Mouse (Mus musculus): ENCODE data around the gene Syt7. TPM values are rescaled to one million over a fixed set of nuclear protein-coding genes. Genes with fewer than 3 reads are reported as not detected.

Gene Syt7
- total and polyA plus RNA-seq, 3 experiments, result not detected

DNA sequence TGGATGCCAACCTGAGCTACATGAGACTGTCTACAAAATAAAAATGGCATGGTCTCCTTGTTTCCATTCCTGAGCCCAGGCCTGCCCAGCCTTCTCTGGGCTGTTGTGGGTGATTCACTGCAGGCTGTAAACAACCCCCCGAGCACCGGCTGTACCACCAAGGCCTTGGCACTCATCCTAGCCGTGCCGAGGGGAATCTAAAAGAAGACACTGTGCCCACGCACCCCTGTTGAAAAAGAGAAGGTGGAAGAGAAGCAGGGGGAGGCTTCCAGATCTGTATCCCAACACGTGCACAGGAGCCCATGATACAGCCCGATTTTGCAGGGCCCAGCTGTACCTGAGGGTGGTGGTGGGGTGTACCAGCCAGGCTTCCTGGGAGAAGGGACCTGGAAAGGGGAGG, 21.1 kb upstream of the Syt7 start:
- dilution Hi-C loops (cut with MboI; ENCODE audit: extremely low pct_ligation_motif_present, extremely low pct_unique_long_range_greater_than_20kb, low sequenced_read_pairs), result no loop called here

DNA sequence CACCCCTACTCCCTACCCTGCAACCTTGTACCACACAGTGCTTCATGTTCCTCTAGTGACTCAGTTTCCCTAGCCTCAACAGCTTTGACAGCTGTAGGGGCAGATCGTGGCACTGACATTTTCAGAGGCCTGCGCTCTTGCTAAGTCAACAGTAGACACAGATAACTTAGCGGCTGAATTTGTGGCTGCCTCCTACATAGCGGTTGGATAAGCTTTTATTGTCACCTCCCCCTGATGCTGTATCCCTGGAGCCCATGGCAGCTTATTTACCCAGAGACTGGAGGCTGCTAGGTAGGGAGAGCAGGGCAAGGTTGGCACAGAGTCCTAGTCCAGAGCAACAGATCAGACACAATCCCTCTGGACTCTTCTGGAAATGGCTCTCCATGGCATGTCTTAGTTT, 19.0 kb upstream of the Syt7 start:
- H3K36me3 ChIP-seq (replicated peaks in 1 of 2; ENCODE audit: control insufficient read depth in 1 of 2, insufficient read depth in 1 of 2, low read length in 1 of 2), result no peaks in the 10 kb centered on the region
- H3K9me3 ChIP-seq (replicated peaks; ENCODE audit: low read length), result no peaks in the 10 kb centered on the region
- no peak overlapping the region for H3K4me2 ChIP-seq (ENCODE audit: insufficient read depth, low read depth, poor library complexity, severe bottlenecking)
- no peak overlapping the region for H3K27ac ChIP-seq (ENCODE audit: insufficient read depth, low read depth)
- no peaks in the 10 kb centered on the region for H3K79me2 ChIP-seq (replicated peaks; ENCODE audit: control insufficient read depth, extremely low read depth, insufficient read depth, poor library complexity, severe bottlenecking)
- no peaks in the 10 kb centered on the region for H3K4me1 ChIP-seq (ENCODE audit: control insufficient read depth in 1 of 2, insufficient read depth in 2 of 2)
- peaks cover 85% of the 10 kb centered on the region for H3K27me3 ChIP-seq (replicated peaks)
- in situ Hi-C loops (cut with MboI; ENCODE audit: low pct_ligation_motif_present, low pct_unique_long_range_greater_than_20kb, low sequenced_read_pairs), result no loop called here
- DNase-seq (ENCODE audit: extremely low read depth), result no peak
- dilution Hi-C loops (cut with MboI; ENCODE audit: extremely low pct_ligation_motif_present, extremely low pct_unique_long_range_greater_than_20kb, low sequenced_read_pairs), result no loop called here
- TF ChIP-seq RCOR1 (conservative IDR thresholded peaks at IDR 0.05; ENCODE audit: low read depth, low read length) (no peak), BHLHE40 (IDR thresholded peaks at IDR 0.05; ENCODE audit: low read depth, low read length) (no peak), CHD1 (IDR thresholded peaks at IDR 0.05; ENCODE audit: low read depth, low read length) (no peak), IRF4 (IDR thresholded peaks at IDR 0.05; ENCODE audit: low read depth, low read length) (no peak), MYC (IDR thresholded peaks at IDR 0.05; ENCODE audit: low read depth, low read length) (no peak), KAT2A (IDR thresholded peaks at IDR 0.05; ENCODE audit: insufficient replicate concordance, low read length) (no peak), JUN (IDR thresholded peaks at IDR 0.05; ENCODE audit: insufficient read depth, low read depth, low read length) (no peak), ETS1 (conservative IDR thresholded peaks at IDR 0.05; ENCODE audit: low read depth, low read length) (no peak), POLR2AphosphoS2 (IDR thresholded peaks at IDR 0.05; ENCODE audit: low read depth, low read length) (no peak), NELFE (IDR thresholded peaks at IDR 0.05; ENCODE audit: low read depth, low read length) (no peak), GABPA (IDR thresholded peaks at IDR 0.05; ENCODE audit: insufficient replicate concordance, low read depth, low read length) (no peak), USF1 (IDR thresholded peaks at IDR 0.05; ENCODE audit: low read depth, low read length) (no peak), ZNF384 (IDR thresholded peaks at IDR 0.05; ENCODE audit: low read depth, low read length) (no peak), MXI1 (IDR thresholded peaks at IDR 0.05; ENCODE audit: low read depth, low read length) (no peak), ZKSCAN1 (IDR thresholded peaks at IDR 0.05; ENCODE audit: borderline replicate concordance, low read depth, low read length) (no peak), UBTF (IDR thresholded peaks at IDR 0.05; ENCODE audit: low read depth, low read length) (no peak)
- H3K9ac ChIP-seq (ENCODE audit: insufficient read depth, low read depth), result no peak overlapping the region
- no peak overlapping the region for H3K4me3 ChIP-seq (replicated peaks in 1 of 3; ENCODE audit: low read depth in 2 of 3, low read length in 2 of 3, poor library complexity in 1 of 3)

More for the DNA sequence above, 21.1 kb upstream of the Syt7 start:
- Histone ChIP-seq H3K9me3 (replicated peaks; ENCODE audit: low read length) (no peaks in the 10 kb centered on the region), H3K4me2 (ENCODE audit: insufficient read depth, low read depth, poor library complexity, severe bottlenecking) (no peak overlapping the region), H3K4me3 (replicated peaks in 1 of 3; ENCODE audit: low read depth in 2 of 3, low read length in 2 of 3, poor library complexity in 1 of 3) (no peak overlapping the region), H3K27ac (ENCODE audit: insufficient read depth, low read depth) (no peak overlapping the region), H3K36me3 (replicated peaks in 1 of 2; ENCODE audit: control insufficient read depth in 1 of 2, insufficient read depth in 1 of 2, low read length in 1 of 2) (no peaks in the 10 kb centered on the region), H3K9ac (ENCODE audit: insufficient read depth, low read depth) (no peak overlapping the region), H3K27me3 (replicated peaks) (peaks cover 82% of the 10 kb centered on the region), H3K79me2 (replicated peaks; ENCODE audit: control insufficient read depth, extremely low read depth, insufficient read depth, poor library complexity, severe bottlenecking) (no peaks in the 10 kb centered on the region), H3K4me1 (ENCODE audit: control insufficient read depth in 1 of 2, insufficient read depth in 2 of 2) (no peaks in the 10 kb centered on the region)
- DNase-seq (ENCODE audit: extremely low read depth), result no peak
- in situ Hi-C loops (cut with MboI; ENCODE audit: low pct_ligation_motif_present, low pct_unique_long_range_greater_than_20kb, low sequenced_read_pairs), result no loop called here
- no peak for TF ChIP-seq RAD21 (IDR thresholded peaks at IDR 0.05; ENCODE audit: low read depth, low read length)
- no peak for TF ChIP-seq PAX5 (IDR thresholded peaks at IDR 0.05; ENCODE audit: low read length)
- TF ChIP-seq SMC3 (IDR thresholded peaks at IDR 0.05; ENCODE audit: low read depth, low read length), result no peak
- TF ChIP-seq JUN (IDR thresholded peaks at IDR 0.05; ENCODE audit: insufficient read depth, low read depth, low read length), result no peak
- TF ChIP-seq MAZ (IDR thresholded peaks at IDR 0.05; ENCODE audit: low read depth, low read length), result no peak
- TF ChIP-seq ETS1 (conservative IDR thresholded peaks at IDR 0.05; ENCODE audit: low read depth, low read length), result no peak
- no peak for TF ChIP-seq SIN3A (IDR thresholded peaks at IDR 0.05; ENCODE audit: low read length)

All from CH12.LX (cell line).